Mouse (Mus musculus) CH12.LX (cell line): ENCODE data around the gene Mvb12b. TPM values are rescaled to one million over a fixed set of nuclear protein-coding genes. Genes with fewer than 3 reads are reported as not detected.

ENCODE experiments used
- DNase-seq: peaks from one replicate; pipeline ENCODE4 v3.0.0-alpha.2; 2013; ENCODE audit errors: extremely low read depth
- H3K27ac ChIP-seq: 2 replicates; pipeline ENCODE4 v1.5.1; 2012; ENCODE audit warnings: low read depth, mild to moderate bottlenecking, control low read depth, moderate library complexity; ENCODE audit not compliant: insufficient read depth
- H3K27me3 ChIP-seq: replicated peaks from 2 replicates; pipeline ENCODE3; 2012; ENCODE audit warnings: inconsistent platforms
- H3K36me3 ChIP-seq, 2 experiments: replicated peaks in 1 of 2; 2 replicates each; pipeline versions ENCODE3 to v1.6.1; 2012; ENCODE audit warnings: inconsistent platforms in 1 of 2, low read length in 1 of 2, mild to moderate bottlenecking in 1 of 2, mixed read lengths in 1 of 2, moderate library complexity in 1 of 2; ENCODE audit not compliant: control insufficient read depth in 1 of 2, insufficient read depth in 1 of 2
- H3K4me1 ChIP-seq, 2 experiments: 2 replicates each; pipeline ENCODE4 v1.6.1; 2012; ENCODE audit warnings: inconsistent platforms in 1 of 2, moderate library complexity in 1 of 2; ENCODE audit not compliant: insufficient read depth in 2 of 2, control insufficient read depth in 1 of 2
- H3K4me2 ChIP-seq: 2 replicates; pipeline ENCODE4 v1.6.1; 2012; ENCODE audit warnings: low read depth, mild to moderate bottlenecking, control low read depth; ENCODE audit not compliant: poor library complexity, insufficient read depth, severe bottlenecking
- H3K4me3 ChIP-seq, 3 experiments: fragments of 150-350 bp in 1 of 3; sonication (generic) in 1 of 3; replicated peaks in 1 of 3; 2 replicates each; pipeline versions ENCODE3 to v1.5.1; 2011 to 2012; ENCODE audit warnings: low read depth in 2 of 3, low read length in 2 of 3, mild to moderate bottlenecking in 2 of 3, moderate library complexity in 2 of 3, control low read depth in 1 of 3, improper control_type of control experiment in 1 of 3, inconsistent platforms in 1 of 3, mixed read lengths in 1 of 3; ENCODE audit not compliant: poor library complexity in 1 of 3
- H3K79me2 ChIP-seq: replicated peaks from 2 replicates; pipeline ENCODE4 v1.6.1; 2012; ENCODE audit warnings: mild to moderate bottlenecking, moderate library complexity; ENCODE audit not compliant: control insufficient read depth, poor library complexity, insufficient read depth, severe bottlenecking; ENCODE audit errors: extremely low read depth
- H3K9ac ChIP-seq: 2 replicates; pipeline ENCODE4 v1.6.1; 2012; ENCODE audit warnings: low read depth, mild to moderate bottlenecking, control low read depth, moderate library complexity; ENCODE audit not compliant: insufficient read depth
- H3K9me3 ChIP-seq: replicated peaks from 2 replicates; pipeline ENCODE3; 2012; ENCODE audit warnings: low read length, inconsistent platforms, mixed read lengths
- BHLHE40 ChIP-seq: IDR thresholded peaks from 2 replicates; pipeline ENCODE4 v1.6.1; 2011; ENCODE audit warnings: mild to moderate bottlenecking, low read depth, low read length, improper control_type of control experiment
- CHD1 ChIP-seq: IDR thresholded peaks from 2 replicates; pipeline ENCODE4 v1.6.1; 2012; ENCODE audit warnings: low read depth, low read length, improper control_type of control experiment, inconsistent platforms
- CHD2 ChIP-seq: IDR thresholded peaks from 2 replicates; pipeline ENCODE4 v1.6.1; 2011; ENCODE audit warnings: low read length, improper control_type of control experiment
- E2F4 ChIP-seq: IDR thresholded peaks from 2 replicates; pipeline ENCODE4 v1.6.1; 2011; ENCODE audit warnings: low read depth, low read length, improper control_type of control experiment; ENCODE audit not compliant: insufficient replicate concordance
- ELF1 ChIP-seq: IDR thresholded peaks from 2 replicates; pipeline ENCODE4 v1.6.1; 2014; ENCODE audit warnings: low read depth, mild to moderate bottlenecking, inconsistent platforms, low read length, improper control_type of control experiment
- EP300 ChIP-seq: IDR thresholded peaks from 2 replicates; pipeline ENCODE4 v1.6.1; 2011; ENCODE audit warnings: low read length, improper control_type of control experiment
- ETS1 ChIP-seq: conservative IDR thresholded peaks from 2 replicates; pipeline ENCODE4 v1.6.1; 2012; ENCODE audit warnings: low read depth, mild to moderate bottlenecking, inconsistent platforms, low read length, improper control_type of control experiment, moderate library complexity
- GABPA ChIP-seq: IDR thresholded peaks from 2 replicates; pipeline ENCODE4 v1.6.1; 2012; ENCODE audit warnings: low read depth, low read length, improper control_type of control experiment, inconsistent platforms; ENCODE audit not compliant: insufficient replicate concordance
- IRF4 ChIP-seq: IDR thresholded peaks from 2 replicates; pipeline ENCODE4 v1.6.1; 2014; ENCODE audit warnings: low read depth, mild to moderate bottlenecking, inconsistent platforms, low read length, improper control_type of control experiment
- JUN ChIP-seq: IDR thresholded peaks from 2 replicates; pipeline ENCODE4 v1.6.1; 2011; ENCODE audit warnings: low read depth, mild to moderate bottlenecking, low read length, improper control_type of control experiment, moderate library complexity; ENCODE audit not compliant: insufficient read depth
- JUND ChIP-seq: conservative IDR thresholded peaks from 2 replicates; pipeline ENCODE4 v1.6.1; 2011; ENCODE audit warnings: low read depth, low read length, improper control_type of control experiment
- KAT2A ChIP-seq: IDR thresholded peaks from 2 replicates; pipeline ENCODE4 v1.6.1; 2012; ENCODE audit warnings: low read length, improper control_type of control experiment, inconsistent platforms; ENCODE audit not compliant: insufficient replicate concordance
- MAFK ChIP-seq: IDR thresholded peaks from 2 replicates; pipeline ENCODE4 v1.6.1; 2011; ENCODE audit warnings: low read length, improper control_type of control experiment; ENCODE audit not compliant: insufficient replicate concordance
- MAX ChIP-seq: IDR thresholded peaks from 2 replicates; pipeline ENCODE4 v1.6.1; 2011; ENCODE audit warnings: low read length, improper control_type of control experiment
- MEF2A ChIP-seq: IDR thresholded peaks from 2 replicates; pipeline ENCODE4 v1.6.1; 2014; ENCODE audit warnings: low read depth, mild to moderate bottlenecking, inconsistent platforms, low read length, improper control_type of control experiment, borderline replicate concordance
- MXI1 ChIP-seq: IDR thresholded peaks from 2 replicates; pipeline ENCODE4 v1.6.1; 2011; ENCODE audit warnings: mild to moderate bottlenecking, low read depth, low read length, improper control_type of control experiment
- MYC ChIP-seq: IDR thresholded peaks from 2 replicates; pipeline ENCODE4 v1.6.1; 2011; ENCODE audit warnings: low read depth, mild to moderate bottlenecking, improper control_type of control experiment, low read length
- NRF1 ChIP-seq: IDR thresholded peaks from 2 replicates; pipeline ENCODE4 v1.6.1; 2014; ENCODE audit warnings: low read depth, mild to moderate bottlenecking, inconsistent platforms, low read length, improper control_type of control experiment, moderate library complexity
- PAX5 ChIP-seq: IDR thresholded peaks from 2 replicates; pipeline ENCODE4 v1.6.1; 2012; ENCODE audit warnings: low read length, inconsistent platforms, mixed read lengths
- POLR2A ChIP-seq: IDR thresholded peaks from 2 replicates; pipeline ENCODE4 v1.6.1; 2011; ENCODE audit warnings: low read depth, mild to moderate bottlenecking, improper control_type of control experiment, low read length
- POLR2AphosphoS2 ChIP-seq: IDR thresholded peaks from 2 replicates; pipeline ENCODE4 v1.6.1; 2011; ENCODE audit warnings: low read depth, low read length, improper control_type of control experiment
- RAD21 ChIP-seq: IDR thresholded peaks from 2 replicates; pipeline ENCODE4 v1.6.1; 2011; ENCODE audit warnings: low read depth, mild to moderate bottlenecking, low read length, improper control_type of control experiment, moderate library complexity
- RCOR1 ChIP-seq: conservative IDR thresholded peaks from 2 replicates; pipeline ENCODE4 v1.6.1; 2012; ENCODE audit warnings: low read depth, mild to moderate bottlenecking, inconsistent platforms, low read length, improper control_type of control experiment
- SIN3A ChIP-seq: IDR thresholded peaks from 2 replicates; pipeline ENCODE4 v1.6.1; 2012; ENCODE audit warnings: low read length, improper control_type of control experiment, inconsistent platforms
- SMC3 ChIP-seq: IDR thresholded peaks from 2 replicates; pipeline ENCODE4 v1.6.1; 2011; ENCODE audit warnings: low read depth, low read length, improper control_type of control experiment
- TCF12 ChIP-seq: IDR thresholded peaks from 2 replicates; pipeline ENCODE4 v1.6.1; 2014; ENCODE audit warnings: low read depth, mild to moderate bottlenecking, inconsistent platforms, low read length, improper control_type of control experiment
- ZC3H11A ChIP-seq: IDR thresholded peaks from 2 replicates; pipeline ENCODE4 v1.6.1; 2012; ENCODE audit warnings: low read depth, mild to moderate bottlenecking, inconsistent platforms, low read length, improper control_type of control experiment
- ZKSCAN1 ChIP-seq: IDR thresholded peaks from 2 replicates; pipeline ENCODE4 v1.6.1; 2012; ENCODE audit warnings: low read depth, inconsistent platforms, low read length, improper control_type of control experiment, borderline replicate concordance
- ZMIZ1 ChIP-seq: IDR thresholded peaks from 2 replicates; pipeline ENCODE4 v1.6.1; 2012; ENCODE audit warnings: low read depth, mild to moderate bottlenecking, inconsistent platforms, low read length, improper control_type of control experiment
- ZNF384 ChIP-seq: IDR thresholded peaks from 2 replicates; pipeline ENCODE4 v1.6.1; 2012; ENCODE audit warnings: low read depth, low read length, improper control_type of control experiment, inconsistent platforms
- dilution Hi-C: fragments of 300-500 bp; cut with MboI; formaldehyde crosslinking; loops from 2 replicates; pipeline ENCODE4 v1.14.3; 2020; ENCODE audit warnings: low sequenced_read_pairs; ENCODE audit not compliant: extremely low pct_unique_long_range_greater_than_20kb, extremely low pct_ligation_motif_present
- in situ Hi-C: fragments of 300-500 bp; cut with MboI; formaldehyde crosslinking; loops from 3 replicates; pipeline ENCODE4 v1.14.3; 2019; ENCODE audit warnings: low sequenced_read_pairs, low pct_ligation_motif_present, low pct_unique_long_range_greater_than_20kb, mixed read lengths
- polyA plus RNA-seq: library from polyadenylated mRNA; unstranded; fragments of >175 nt; gene quantifications from 2 replicates; pipeline ENCODE4 v1.2.1, GENCODE M21; 2012; ENCODE audit warnings: low read depth; ENCODE audit not compliant: insufficient read length
- total RNA-seq, 2 experiments: library from RNA; depleted of rRNA; stranded (reverse); fragments of 300-350 nt in 1 of 2; fragments of >200 nt in 1 of 2; gene quantifications; 2 replicates each; pipeline ENCODE4 v1.2.3; 2012 to 2014

Gene Mvb12b
- total and polyA plus RNA-seq, 3 experiments: 3.0 to 16.7 (median 5.3) TPM

GRCm38 (mm10) chr2:33931161-33931560 is 43.4 kb upstream of the Mvb12b start:
- no peak for TF ChIP-seq RCOR1
- no peak for TF ChIP-seq MXI1
- TF ChIP-seq NRF1: no peak
- no peak for TF ChIP-seq JUN
- TF ChIP-seq ZC3H11A: no peak
- TF ChIP-seq BHLHE40: no peak
- no peak for TF ChIP-seq ZNF384
- TF ChIP-seq POLR2AphosphoS2: no peak
- no peak for TF ChIP-seq ZKSCAN1
- no peak for TF ChIP-seq ZMIZ1
- TF ChIP-seq RAD21: no peak
- TF ChIP-seq JUND: no peak
- no peak for TF ChIP-seq MAX
- TF ChIP-seq POLR2A: no peak
- TF ChIP-seq ELF1: no peak
- TF ChIP-seq PAX5: no peak
- TF ChIP-seq MAFK: no peak
- TF ChIP-seq TCF12: no peak
- no peak for TF ChIP-seq E2F4
- TF ChIP-seq MYC: no peak
- no peak overlapping the region for H3K4me2 ChIP-seq
- H3K4me3 ChIP-seq: no peak overlapping the region
- dilution Hi-C loops (no loop called here), in situ Hi-C loops (no loop called here)
- peaks cover 4 to 7% of the 10 kb centered on the region in 2 experiments for H3K4me1 ChIP-seq
- H3K79me2 ChIP-seq: no peaks in the 10 kb centered on the region
- H3K9ac ChIP-seq: no peak overlapping the region
- H3K27me3 ChIP-seq: peaks cover 1% of the 10 kb centered on the region
- no peak for DNase-seq
- H3K9me3 ChIP-seq: no peaks in the 10 kb centered on the region
- no peaks in the 10 kb centered on the region for H3K36me3 ChIP-seq
- no peak overlapping the region for H3K27ac ChIP-seq

- H3K4me2 ChIP-seq: peak overlapping the region; percentile 23; the same call in 1 of the 2 replicates
- dilution Hi-C loops (no loop called here), in situ Hi-C loops (no loop called here)
- H3K79me2 ChIP-seq: no peaks in the 10 kb centered on the region
- TF ChIP-seq ETS1 (peak; percentile 89), JUND (peak; percentile 92), SIN3A (0 out of 2 replicates have a peak, but pooled peaks have one; percentile 15), TCF12 (peak; percentile 78; the same call in 1 of the 2 replicates), CHD1 (no peak), MYC (peak; percentile 51; the same call in 1 of the 2 replicates), GABPA (peak; percentile 73; the same call in 1 of the 2 replicates), MAX (0 out of 2 replicates have a peak, but pooled peaks have one; percentile 14), SMC3 (no peak), JUN (peak; percentile 91), BHLHE40 (peak; percentile 88), CHD2 (no peak), MEF2A (peak; percentile 72; the same call in 1 of the 2 replicates), EP300 (peak; percentile 93), KAT2A (no peak), POLR2A (peak; percentile 16; the same call in 1 of the 2 replicates), IRF4 (peak; percentile 92)
- H3K27me3 ChIP-seq: no peaks in the 10 kb centered on the region
- no peak overlapping the region for H3K27ac ChIP-seq
- no peaks in the 10 kb centered on the region for H3K9me3 ChIP-seq
- H3K4me3 ChIP-seq: no peak overlapping the region
- H3K36me3 ChIP-seq: no peaks in the 10 kb centered on the region
- peak; percentile 69 for DNase-seq
- no peak overlapping the region for H3K9ac ChIP-seq
- peaks cover 15 to 39% of the 10 kb centered on the region in 2 experiments for H3K4me1 ChIP-seq
Measured at GRCm38 (mm10) chr2:33925288-33925687, 37.5 kb upstream of the Mvb12b start.
